Mouse (Mus musculus): ENCODE measurements around the gene Mmp15. TPM values are rescaled to one million over a fixed set of nuclear protein-coding genes. Genes with fewer than 3 reads are reported as not detected.

The Mmp15 gene
- polyA plus RNA-seq (2014; fragmentation: Illumina TruSeq; extraction: RNeasy Lipid Tissue Mini Kit (QIAGEN cat#74804); ENCODE audit: insufficient read depth, low read depth, low replicate concordance): 29.7 TPM

GRCm38 (mm10) chr8:95352151-95352870 lies at the start of gene Mmp15:
Gene Mmp15, plus strand, starts transcription at chr8:95352268.

GRCm38 (mm10) chr8:95306431-95306830 lies 45.6 kb upstream of the Mmp15 start, which contains the start of gene Cngb1:
Gene Cngb1, minus strand, starts transcription at chr8:95306585.

GRCm38 (mm10) chr8:95310342-95310970 lies 41.6 kb upstream of the Mmp15 start, which contains the start of gene Tepp:
Gene Tepp, plus strand, starts transcription at chr8:95310566.

GRCm38 (mm10) chr8:95331720-95332436 lies 20.2 kb upstream of the Mmp15 start, which contains the start of the genes Zfp319 and Usb1:
Gene Zfp319, minus strand, starts transcription at chr8:95331950.
Gene Usb1, plus strand, starts transcription at chr8:95332284.

Other genes starting within 250 kb of the Mmp15 start
- gene Kifc3, start 149.5 kb upstream of the Mmp15 start, polyA plus RNA-seq (2014; fragmentation: Illumina TruSeq; extraction: RNeasy Lipid Tissue Mini Kit (QIAGEN cat#74804); ENCODE audit: insufficient read depth, low read depth, low replicate concordance): 36.8 TPM
- gene Cngb1, start 45.7 kb upstream of the Mmp15 start, polyA plus RNA-seq (2014; fragmentation: Illumina TruSeq; extraction: RNeasy Lipid Tissue Mini Kit (QIAGEN cat#74804); ENCODE audit: insufficient read depth, low read depth, low replicate concordance): 3.0 TPM
- gene Tepp, start 41.7 kb upstream of the Mmp15 start, polyA plus RNA-seq (2014; fragmentation: Illumina TruSeq; extraction: RNeasy Lipid Tissue Mini Kit (QIAGEN cat#74804); ENCODE audit: insufficient read depth, low read depth, low replicate concordance): 4.0 TPM
- gene Zfp319, start 20.3 kb upstream of the Mmp15 start, polyA plus RNA-seq (2014; fragmentation: Illumina TruSeq; extraction: RNeasy Lipid Tissue Mini Kit (QIAGEN cat#74804); ENCODE audit: insufficient read depth, low read depth, low replicate concordance): 6.3 TPM
- 15.0 TPM for gene Usb1, start 20.0 kb upstream of the Mmp15 start, polyA plus RNA-seq (2014; fragmentation: Illumina TruSeq; extraction: RNeasy Lipid Tissue Mini Kit (QIAGEN cat#74804); ENCODE audit: insufficient read depth, low read depth, low replicate concordance)
- 47.1 TPM for gene Cfap20, start 82.6 kb downstream of the Mmp15 start, polyA plus RNA-seq (2014; fragmentation: Illumina TruSeq; extraction: RNeasy Lipid Tissue Mini Kit (QIAGEN cat#74804); ENCODE audit: insufficient read depth, low read depth, low replicate concordance)
- gene Csnk2a2, start 137.8 kb downstream of the Mmp15 start, polyA plus RNA-seq (2014; fragmentation: Illumina TruSeq; extraction: RNeasy Lipid Tissue Mini Kit (QIAGEN cat#74804); ENCODE audit: insufficient read depth, low read depth, low replicate concordance): 19.6 TPM
- gene Ccdc113, start 181.8 kb downstream of the Mmp15 start, polyA plus RNA-seq (2014; fragmentation: Illumina TruSeq; extraction: RNeasy Lipid Tissue Mini Kit (QIAGEN cat#74804); ENCODE audit: insufficient read depth, low read depth, low replicate concordance): 15.8 TPM
- gene Prss54, start 224.1 kb downstream of the Mmp15 start, polyA plus RNA-seq (2014; fragmentation: Illumina TruSeq; extraction: RNeasy Lipid Tissue Mini Kit (QIAGEN cat#74804); ENCODE audit: insufficient read depth, low read depth, low replicate concordance): not detected

All from lung, adult 10 weeks (tissue).